Mouse (Mus musculus) intestine, embryonic 14.5 days (tissue): ENCODE results near the gene Gm4969. TPM values are rescaled to one million over a fixed set of nuclear protein-coding genes. Genes with fewer than 3 reads are reported as not detected.

Experiments used
- ATAC-seq: fragments of 200-750 bp; cut with Nextera tagmentation; replicated peaks from 2 replicates; pipeline ENCODE4 v1.8.0; 2017; ENCODE audit warnings: low read depth, moderate number of reproducible peaks, moderate TSS enrichment, moderate library complexity; ENCODE audit not compliant: low FRiP score, low TSS enrichment
- DNase-seq: peaks from one replicate; pipeline ENCODE4 v3.0.0-alpha.2; 2018; ENCODE audit warnings: low spot score
- H3K27ac ChIP-seq: fragments of 300-500 bp; sonication (generic); 2 replicates; pipeline ENCODE4 v1.5.1; 2014; ENCODE audit warnings: low read depth, mild to moderate bottlenecking, control low read depth
- H3K27me3 ChIP-seq: fragments of 300-500 bp; sonication (generic); replicated peaks from 2 replicates; pipeline ENCODE4 v1.6.1; 2014; ENCODE audit warnings: low read length, control low read depth; ENCODE audit not compliant: control insufficient read depth, insufficient read depth
- H3K36me3 ChIP-seq: fragments of 300-500 bp; sonication (generic); 2 replicates; pipeline ENCODE4 v1.6.1; 2014; ENCODE audit warnings: low read length, control low read depth; ENCODE audit not compliant: control insufficient read depth, insufficient read depth
- H3K4me1 ChIP-seq: fragments of 300-500 bp; sonication (generic); replicated peaks from 2 replicates; pipeline ENCODE4 v1.6.1; 2014; ENCODE audit warnings: low read length, control low read depth, mixed read lengths; ENCODE audit not compliant: control insufficient read depth, insufficient read depth
- H3K4me2 ChIP-seq: fragments of 300-500 bp; sonication (generic); 2 replicates; pipeline ENCODE4 v1.6.1; 2014; ENCODE audit warnings: low read length
- H3K4me3 ChIP-seq: fragments of 300-500 bp; sonication (generic); 2 replicates; pipeline ENCODE4 v1.5.1; 2014; ENCODE audit warnings: low read depth, low read length, control low read depth, mixed read lengths
- H3K9ac ChIP-seq: fragments of 300-500 bp; sonication (generic); 2 replicates; pipeline ENCODE4 v1.6.1; 2014; ENCODE audit warnings: mild to moderate bottlenecking, low read length
- H3K9me3 ChIP-seq: fragments of 300-500 bp; sonication (generic); 2 replicates; pipeline ENCODE4 v1.6.1; 2016; ENCODE audit warnings: low read length, control low read depth; ENCODE audit not compliant: control insufficient read depth
- WGBS: fragments of 180-500 bp; shearing (Covaris S2); extraction: QIAGEN DNeasy Blood & Tissue Kit; methylation state at CpG from one replicate; pipeline ENCODE4 v1.1.7; 2014; 5-methylcytosine and 5-hydroxymethylcytosine counted together
- polyA plus RNA-seq: library from polyadenylated mRNA; unstranded; fragments of >200 nt; fragmentation: Nextera tagmentation; extraction: Ambion mirVana; gene quantifications from 2 replicates; pipeline ENCODE4 v1.2.1, GENCODE M21; 2014

The Gm4969 gene
- polyA plus RNA-seq, 1 experiment from 2014 or later: 3.7 TPM

DNA sequence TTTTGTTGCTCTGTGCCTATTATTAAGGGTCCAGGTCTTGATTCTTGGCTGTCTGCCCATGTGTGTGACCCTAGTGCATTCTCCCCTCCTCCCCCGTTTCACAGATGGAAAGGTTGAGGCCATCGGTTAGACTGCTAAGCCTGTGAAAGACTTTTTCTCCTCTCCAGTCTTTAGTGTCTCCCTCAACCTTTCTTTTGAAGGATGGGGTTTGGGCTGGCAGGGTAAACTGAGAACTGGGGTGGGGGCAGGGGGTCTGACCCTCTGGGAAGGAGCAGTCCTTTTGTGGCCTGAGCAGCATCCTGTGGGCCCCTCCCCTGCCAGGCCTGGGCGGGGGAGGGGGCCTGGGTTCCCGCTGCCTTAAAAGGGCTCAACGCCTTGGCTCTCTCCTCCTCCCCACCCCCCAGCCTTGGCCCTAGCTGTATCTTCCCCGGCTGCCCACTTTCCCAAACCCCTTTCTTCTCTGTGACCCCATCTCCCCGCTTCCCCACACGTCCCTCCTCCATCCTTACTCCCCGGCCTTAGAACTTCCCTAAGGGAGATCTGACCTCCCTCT, 33.2 kb downstream of the Gm4969 start:
- Histone ChIP-seq H3K4me2 (peak overlapping the region; percentile 36), H3K4me3 (peak overlapping the region; percentile 29), H3K9me3 (no peaks in the 10 kb centered on the region), H3K4me1 (peaks cover 39% of the 10 kb centered on the region), H3K27me3 (no peaks in the 10 kb centered on the region), H3K9ac (peak overlapping the region; percentile 37), H3K27ac (peak overlapping the region; percentile 77), H3K36me3 (peaks cover 50% of the 10 kb centered on the region)
- ATAC-seq (no peak), DNase-seq (no peak)
- WGBS: 22% methylated on average over 9 of the region's 9 CpGs

DNA sequence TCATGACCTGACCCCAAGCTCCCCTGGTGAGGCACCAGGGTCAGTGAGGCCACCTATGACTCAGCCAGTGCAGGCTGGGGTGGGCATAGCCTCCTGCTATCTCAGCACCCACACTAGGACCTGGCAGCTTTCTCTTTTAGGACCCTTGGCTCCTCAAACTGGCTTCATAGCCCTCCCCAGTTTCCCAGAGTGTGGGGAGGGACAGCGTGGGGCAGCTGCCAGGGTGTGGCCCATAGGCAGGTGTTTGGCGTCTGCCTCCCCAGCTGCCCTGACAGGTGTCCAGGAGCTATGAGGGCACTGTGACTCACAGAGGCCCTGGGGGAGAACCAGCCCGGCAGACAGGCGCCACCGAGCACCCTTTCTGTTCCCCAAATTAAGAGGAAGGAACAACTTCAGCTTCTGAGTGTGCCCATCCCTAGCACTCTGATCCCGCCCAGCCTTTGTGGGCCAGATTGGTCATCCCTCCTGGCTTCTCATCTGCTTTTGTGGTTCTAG, 33.8 kb downstream of the Gm4969 start:
- Histone ChIP-seq H3K36me3 (peaks cover 55% of the 10 kb centered on the region), H3K4me1 (peaks cover 39% of the 10 kb centered on the region), H3K27ac (peak overlapping the region; percentile 60), H3K4me2 (peak overlapping the region; percentile 36), H3K9ac (peak overlapping the region; percentile 20; the same call in 1 of the 2 replicates), H3K9me3 (no peaks in the 10 kb centered on the region), H3K4me3 (peak overlapping the region; percentile 29), H3K27me3 (no peaks in the 10 kb centered on the region)
- DNase-seq: no peak
- no peak for ATAC-seq
- 57% methylated on average over 6 of the region's 6 CpGs for WGBS

DNA sequence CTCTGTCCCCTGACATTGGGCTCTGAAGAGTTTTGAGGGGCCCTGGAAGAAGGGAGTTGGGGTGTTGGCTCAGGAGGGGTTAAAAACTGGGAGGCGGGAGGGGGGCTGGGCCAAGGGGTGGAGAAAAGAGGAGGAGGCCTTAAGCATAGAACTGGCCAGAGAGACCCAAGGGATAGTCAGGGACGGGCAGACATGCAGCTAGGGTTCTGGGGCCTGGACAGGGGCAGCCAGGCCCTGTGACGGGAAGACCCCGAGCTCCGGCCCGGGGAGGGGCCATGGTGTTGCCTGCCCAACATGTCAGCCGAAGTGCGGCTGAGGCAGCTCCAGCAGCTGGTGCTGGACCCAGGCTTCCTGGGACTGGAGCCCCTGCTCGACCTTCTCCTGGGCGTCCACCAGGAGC, 34.5 kb downstream of the Gm4969 start, which contains the start of gene Dmpk:
Gene Dmpk (plus strand): TSS at position 149 of the 400 bp plus-strand sequence.
- DNase-seq (no peak), ATAC-seq (peak; percentile 44)
- Histone ChIP-seq H3K27me3 (no peaks in the 10 kb centered on the region), H3K9me3 (no peaks in the 10 kb centered on the region), H3K36me3 (peaks cover 59% of the 10 kb centered on the region), H3K27ac (peak within 1 kb of the TSS; percentile 60), H3K4me1 (peaks cover 39% of the 10 kb centered on the region), H3K4me2 (peak within 1 kb of the TSS; percentile 36), H3K9ac (peak within 1 kb of the TSS; percentile 20; the same call in 1 of the 2 replicates), H3K4me3 (peak within 1 kb of the TSS; percentile 29)
- 35% methylated on average over 8 of the region's 10 CpGs for WGBS

DNA sequence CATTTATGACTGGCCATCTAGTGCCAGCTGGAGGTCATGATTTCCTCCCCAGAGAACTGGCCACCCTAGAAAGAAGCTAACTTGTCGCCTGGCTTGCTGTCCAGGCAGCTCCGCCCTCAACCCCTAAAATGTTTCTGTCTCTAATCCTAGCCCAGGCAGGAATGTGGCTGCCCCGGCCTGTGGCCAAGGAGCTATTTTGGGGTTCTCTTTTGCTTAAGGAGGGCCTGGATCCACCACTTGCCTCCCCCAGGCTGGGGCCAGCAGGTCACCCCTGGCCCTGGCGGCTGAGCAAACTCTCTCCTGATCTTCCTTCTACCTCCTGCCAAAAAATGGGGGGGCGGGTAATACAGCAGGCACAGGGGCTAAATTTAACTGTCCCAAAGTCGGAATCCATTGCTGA, 35.1 kb downstream of the Gm4969 start:
- Histone ChIP-seq H3K9me3 (no peaks in the 10 kb centered on the region), H3K4me1 (peaks cover 39% of the 10 kb centered on the region), H3K4me2 (0 out of 2 replicates have a peak overlapping the region, but pooled peaks have one; percentile 36), H3K27ac (no peak overlapping the region), H3K4me3 (no peak overlapping the region), H3K27me3 (no peaks in the 10 kb centered on the region), H3K36me3 (peaks cover 61% of the 10 kb centered on the region), H3K9ac (peak overlapping the region; percentile 20; the same call in 1 of the 2 replicates)
- no peak for DNase-seq
- 47% methylated on average over 6 of the region's 6 CpGs for WGBS
- ATAC-seq: no peak

DNA sequence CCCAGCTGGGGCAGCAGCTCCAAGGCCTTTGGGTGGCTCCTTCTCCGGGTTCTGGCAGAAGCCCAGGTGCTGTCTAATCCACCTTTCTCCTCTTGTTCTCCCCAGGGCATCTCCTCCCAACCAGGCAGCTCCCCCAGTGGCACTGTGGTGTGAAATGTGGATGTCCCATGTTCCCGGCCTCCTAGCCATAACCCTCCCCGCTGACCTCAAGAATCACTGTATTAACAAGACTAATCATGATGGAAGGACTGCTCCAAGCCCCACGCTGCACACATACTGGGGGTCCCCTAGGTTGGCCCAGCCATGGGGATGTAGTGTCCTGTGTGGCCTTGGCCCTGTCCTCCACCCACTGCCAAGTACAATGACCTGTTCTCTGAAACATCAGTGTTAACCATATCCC, 36.0 kb downstream of the Gm4969 start:
- no peak overlapping the region for H3K4me2 ChIP-seq
- 81% methylated on average over 4 of the region's 4 CpGs for WGBS
- H3K9me3 ChIP-seq: no peaks in the 10 kb centered on the region
- no peaks in the 10 kb centered on the region for H3K27me3 ChIP-seq
- no peak overlapping the region for H3K4me3 ChIP-seq
- no peak overlapping the region for H3K27ac ChIP-seq
- peaks cover 53% of the 10 kb centered on the region for H3K36me3 ChIP-seq
- DNase-seq (no peak), ATAC-seq (no peak)
- no peak overlapping the region for H3K9ac ChIP-seq
- peaks cover 48% of the 10 kb centered on the region for H3K4me1 ChIP-seq

DNA sequence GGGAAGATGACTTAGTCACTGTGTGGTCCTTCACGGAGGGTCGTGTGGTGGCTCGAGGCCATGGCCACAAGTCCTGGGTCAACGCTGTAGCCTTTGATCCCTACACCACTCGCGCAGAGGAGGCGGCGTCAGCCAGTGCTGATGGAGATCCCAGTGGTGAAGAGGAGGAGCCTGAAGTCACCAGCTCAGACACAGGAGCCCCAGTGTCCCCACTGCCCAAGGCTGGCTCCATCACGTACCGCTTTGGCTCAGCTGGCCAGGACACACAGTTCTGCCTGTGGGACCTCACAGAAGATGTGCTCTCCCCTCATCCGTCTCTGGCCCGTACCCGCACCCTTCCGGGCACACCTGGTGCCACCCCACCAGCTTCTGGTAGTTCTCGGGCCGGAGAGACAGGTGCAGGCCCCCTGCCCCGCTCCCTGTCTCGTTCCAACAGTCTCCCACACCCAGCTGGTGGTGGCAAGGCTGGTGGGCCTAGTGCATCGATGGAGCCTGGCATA, 37.7 kb downstream of the Gm4969 start:
- no peaks in the 10 kb centered on the region for H3K27me3 ChIP-seq
- H3K27ac ChIP-seq: no peak overlapping the region
- no peaks in the 10 kb centered on the region for H3K9me3 ChIP-seq
- no peak overlapping the region for H3K9ac ChIP-seq
- peaks cover 41% of the 10 kb centered on the region for H3K4me1 ChIP-seq
- no peak for DNase-seq
- no peak overlapping the region for H3K4me3 ChIP-seq
- peaks cover 49% of the 10 kb centered on the region for H3K36me3 ChIP-seq
- ATAC-seq: no peak
- H3K4me2 ChIP-seq: no peak overlapping the region
- 86% methylated on average over 19 of the region's 19 CpGs for WGBS

DNA sequence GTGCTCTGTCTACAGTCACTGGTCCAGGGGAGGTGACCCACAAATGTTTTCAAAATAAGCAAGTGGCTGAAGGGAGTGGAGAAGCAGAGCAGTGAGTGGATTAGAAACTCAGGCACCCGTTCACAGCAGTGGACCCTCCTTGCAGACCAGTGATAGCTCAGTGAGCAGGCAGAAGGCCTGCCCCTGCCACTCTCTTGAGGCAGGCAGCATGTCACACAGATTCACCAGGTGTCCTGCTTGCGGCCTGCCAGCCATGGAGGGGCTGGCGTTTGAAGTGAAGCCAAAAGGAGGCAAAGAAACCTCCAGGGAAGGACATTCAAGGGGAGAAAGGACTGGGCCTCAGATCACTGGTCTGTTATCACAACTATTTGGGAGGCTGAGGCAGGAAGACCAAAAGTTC, 39.4 kb downstream of the Gm4969 start:
- H3K27ac ChIP-seq: no peak overlapping the region
- H3K36me3 ChIP-seq: peaks cover 49% of the 10 kb centered on the region
- ATAC-seq (no peak), DNase-seq (no peak)
- H3K4me3 ChIP-seq: no peak overlapping the region
- 84% methylated on average over 3 of the region's 3 CpGs for WGBS
- no peak overlapping the region for H3K4me2 ChIP-seq
- H3K9me3 ChIP-seq: no peaks in the 10 kb centered on the region
- no peak overlapping the region for H3K9ac ChIP-seq
- H3K4me1 ChIP-seq: peaks cover 29% of the 10 kb centered on the region
- no peaks in the 10 kb centered on the region for H3K27me3 ChIP-seq

DNA sequence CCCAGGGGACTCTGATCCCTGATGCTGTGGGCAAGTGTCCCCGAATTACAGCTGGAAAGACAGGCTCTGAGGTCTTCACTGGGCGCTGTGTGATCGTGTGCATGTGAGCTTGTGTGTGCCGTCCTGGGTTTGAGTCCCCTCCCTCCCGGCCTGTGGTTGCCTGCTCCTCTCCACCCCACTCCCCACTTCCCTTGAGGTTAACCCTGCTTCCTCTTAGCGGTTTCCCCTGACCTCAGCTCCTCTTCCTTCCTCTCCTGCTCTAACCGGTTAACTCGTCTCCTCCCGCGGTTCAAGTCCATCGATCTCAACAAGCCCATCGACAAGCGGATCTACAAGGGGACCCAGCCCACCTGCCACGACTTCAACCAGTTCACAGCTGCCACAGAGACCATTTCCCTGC, 40.4 kb downstream of the Gm4969 start:
- 73% methylated on average over 14 of the region's 14 CpGs for WGBS
- DNase-seq (no peak), ATAC-seq (no peak)
- no peak overlapping the region for H3K27ac ChIP-seq
- H3K9ac ChIP-seq: 0 out of 2 replicates have a peak overlapping the region, but pooled peaks have one; percentile 98
- no peaks in the 10 kb centered on the region for H3K27me3 ChIP-seq
- no peaks in the 10 kb centered on the region for H3K9me3 ChIP-seq
- H3K4me1 ChIP-seq: peaks cover 21% of the 10 kb centered on the region
- peak overlapping the region; percentile 99 for H3K4me3 ChIP-seq
- H3K4me2 ChIP-seq: peak overlapping the region; percentile 78
- H3K36me3 ChIP-seq: peaks cover 48% of the 10 kb centered on the region

DNA sequence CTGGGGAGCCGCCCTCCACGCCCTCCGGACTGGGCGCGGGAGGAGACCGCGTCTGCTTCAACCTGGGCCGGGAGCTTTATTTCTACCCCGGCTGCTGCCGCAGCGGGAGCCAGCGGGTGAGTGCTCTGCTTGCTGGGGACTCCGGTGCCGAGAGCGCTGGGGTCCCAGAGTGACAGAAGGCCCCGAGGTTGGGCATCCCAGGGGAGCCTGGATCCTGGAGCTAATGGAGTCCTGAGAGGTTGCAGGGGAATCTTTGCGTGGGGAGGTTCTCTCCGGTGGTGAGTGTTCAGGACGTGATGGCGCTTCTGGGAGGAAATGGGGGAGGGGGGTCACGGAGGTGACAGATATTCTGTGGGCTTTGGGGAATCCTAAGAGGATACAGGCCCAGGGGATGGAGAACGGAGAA, 41.6 kb downstream of the Gm4969 start:
- WGBS: under 1% methylated on average over 22 of the region's 22 CpGs
- peak overlapping the region; percentile 78 for H3K4me2 ChIP-seq
- peak overlapping the region; percentile 98 for H3K9ac ChIP-seq
- DNase-seq (no peak), ATAC-seq (peak; percentile 22; the same call in 1 of the 2 replicates)
- peak overlapping the region; percentile 99 for H3K4me3 ChIP-seq
- H3K9me3 ChIP-seq: no peaks in the 10 kb centered on the region
- H3K27me3 ChIP-seq: no peaks in the 10 kb centered on the region
- peaks cover 16% of the 10 kb centered on the region for H3K4me1 ChIP-seq
- peak overlapping the region; percentile 54 for H3K27ac ChIP-seq
- peaks cover 36% of the 10 kb centered on the region for H3K36me3 ChIP-seq
